Mouse (Mus musculus) kidney, adult 8-10 months (tissue): ENCODE measurements around the gene Pttg1.

Experiments
- DNase-seq, 2 experiments: peaks; one replicate each; pipeline ENCODE4 v3.0.0; 2022

Pttg1 gene

GRCm38 (mm10) chr11:43425824-43426413 is at the start of gene Pttg1:
Pttg1 (minus strand) TSS chr11:43426251.
- peak; percentile 86 to 87 for DNase-seq

- peak in 1 of 2 experiments; percentile 32 for DNase-seq
Measured at GRCm38 (mm10) chr11:43474225-43474774, 48.2 kb upstream of the Pttg1 start, which contains the start of gene C1qtnf2. C1qtnf2 (plus strand) TSS chr11:43474276.

GRCm38 (mm10) chr11:43473635-43474224 is 47.7 kb upstream of the Pttg1 start:
- DNase-seq, result no peak

- no peak for DNase-seq
Measured at GRCm38 (mm10) chr11:43473115-43473514, 47.1 kb upstream of the Pttg1 start.

DNA sequence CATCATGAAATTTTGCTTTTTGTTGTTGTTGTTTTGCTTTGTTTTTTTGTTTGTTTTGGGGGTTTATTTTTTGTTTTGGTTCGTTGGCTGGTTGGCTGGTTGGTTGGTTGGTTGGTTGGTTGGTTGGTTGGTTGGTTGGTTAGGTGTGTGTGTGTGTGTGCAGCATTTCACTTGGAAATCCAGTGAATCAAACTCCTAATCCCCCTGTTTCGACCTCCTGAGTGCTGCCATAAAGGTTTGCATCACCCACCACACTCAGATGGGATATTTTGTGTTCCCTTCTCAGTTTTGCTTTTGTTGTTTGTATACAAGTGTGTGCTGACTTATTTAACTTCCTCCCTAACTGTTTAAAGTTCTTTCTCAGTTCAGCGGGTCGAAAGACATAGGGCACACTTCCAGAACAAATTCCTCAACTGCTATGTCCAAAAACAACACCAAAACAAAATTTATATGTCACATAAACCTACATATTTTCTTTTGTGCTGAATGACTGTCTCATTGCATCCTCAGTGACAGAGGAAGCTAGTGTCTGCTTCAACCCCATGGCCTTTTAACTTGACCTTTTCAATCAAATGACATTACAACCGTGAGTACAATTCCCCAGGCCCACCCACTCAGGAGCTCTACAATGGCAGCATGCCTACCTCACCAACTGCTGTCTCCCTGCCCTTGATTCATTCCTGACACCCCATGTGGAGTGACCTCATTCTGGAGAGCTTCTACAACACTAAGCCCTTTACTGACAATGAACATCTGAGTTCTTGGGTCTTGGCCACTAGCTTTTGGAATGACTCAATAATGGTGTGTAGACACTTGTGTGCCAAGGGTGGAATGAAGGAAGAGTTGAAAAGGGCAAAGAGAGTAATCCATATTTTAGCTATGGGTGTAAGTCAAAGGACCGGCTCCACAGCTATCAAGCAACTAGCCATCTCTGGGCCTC is 45.1 kb upstream of the Pttg1 start:
- DNase-seq, result peak in 1 of 2 experiments; percentile 12

DNA sequence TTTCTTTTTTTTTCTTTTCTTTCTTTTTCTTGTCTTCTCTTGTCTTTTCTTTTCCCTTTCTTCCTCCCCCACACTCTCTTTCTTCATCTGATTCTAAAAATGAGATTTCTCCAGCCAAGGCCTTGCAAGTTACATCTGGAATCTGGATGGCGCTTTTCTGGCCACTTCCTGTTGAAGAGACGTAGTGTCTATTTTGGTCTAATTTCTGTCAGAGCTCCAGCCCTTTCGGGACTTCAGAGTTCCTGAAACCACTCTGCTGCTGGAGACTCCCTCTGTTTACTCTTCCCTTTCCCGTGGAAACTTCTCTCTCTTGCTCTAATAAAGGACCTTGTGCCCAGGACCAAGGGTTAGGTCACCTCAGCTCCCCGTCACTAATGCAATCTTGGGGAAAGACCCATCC is 44.1 kb upstream of the Pttg1 start:
- peak in 1 of 2 experiments; percentile 33 for DNase-seq

- no peak for DNase-seq
Measured at GRCm38 (mm10) chr11:43463204-43463603, 37.2 kb upstream of the Pttg1 start.

GRCm38 (mm10) chr11:43452266-43452665 is 26.2 kb upstream of the Pttg1 start:
- no peak for DNase-seq

- DNase-seq, result no peak
Measured at GRCm38 (mm10) chr11:43451322-43451721, 25.3 kb upstream of the Pttg1 start.

GRCm38 (mm10) chr11:43449916-43450315 is 23.9 kb upstream of the Pttg1 start:
- DNase-seq, result no peak

DNA sequence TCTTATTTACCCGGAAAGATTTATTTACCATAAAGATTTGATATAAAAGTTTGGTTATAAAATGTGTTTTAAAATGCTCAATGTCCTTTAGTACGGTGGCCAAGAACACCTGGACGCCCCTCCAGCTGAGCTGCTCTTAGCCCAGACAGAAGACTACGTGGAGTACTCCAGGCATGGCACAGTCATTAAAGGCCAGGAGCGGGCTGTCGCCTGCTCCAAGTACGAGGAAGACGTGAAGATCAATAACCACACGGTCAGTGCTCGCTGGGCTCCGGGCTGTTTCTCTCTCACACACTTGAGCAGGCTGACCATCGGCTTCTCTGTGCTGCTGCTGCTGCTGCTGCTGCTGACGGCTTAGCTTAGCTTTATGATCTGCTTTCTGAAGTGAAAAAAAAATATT is 17.1 kb upstream of the Pttg1 start:
- no peak for DNase-seq

DNA sequence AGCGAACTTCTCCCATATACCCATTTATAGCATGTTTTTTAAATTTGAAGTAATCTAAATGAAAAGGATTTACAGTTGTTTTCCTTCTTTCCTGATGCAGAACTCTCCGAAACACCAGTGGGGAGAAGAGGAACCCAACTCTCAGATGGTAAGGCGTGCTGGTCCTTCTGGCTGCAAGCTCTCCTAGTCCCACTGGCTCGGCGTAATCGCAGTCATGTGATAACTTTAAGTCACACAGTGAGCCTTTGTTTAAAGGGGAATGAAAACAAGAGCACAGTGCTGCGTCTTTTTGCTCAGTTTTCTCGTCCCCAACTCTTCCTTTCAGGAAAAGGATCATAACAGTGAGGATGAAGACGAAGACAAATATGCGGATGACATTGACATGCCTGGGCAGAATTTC is 15.1 kb upstream of the Pttg1 start:
- no peak for DNase-seq

DNA sequence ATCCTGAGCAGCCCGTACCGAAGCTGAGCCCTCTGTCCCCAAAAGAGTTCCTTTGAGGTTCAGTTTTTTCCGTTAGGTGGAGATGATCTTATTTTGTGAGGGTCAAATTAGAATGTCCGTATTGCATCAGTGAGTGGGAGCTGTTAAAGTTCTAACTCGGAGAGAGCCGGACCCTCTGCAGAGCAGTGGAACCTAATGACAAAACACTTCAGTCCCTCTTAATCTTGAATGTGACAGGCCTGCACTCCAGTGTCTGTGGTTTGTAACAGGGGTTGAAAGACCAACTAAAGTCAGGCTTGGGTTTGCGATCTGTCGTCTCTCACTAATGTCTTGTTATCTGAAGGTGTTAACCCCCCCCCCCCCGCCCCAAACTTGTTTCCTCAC is 8.0 kb upstream of the Pttg1 start:
- no peak for DNase-seq

DNA sequence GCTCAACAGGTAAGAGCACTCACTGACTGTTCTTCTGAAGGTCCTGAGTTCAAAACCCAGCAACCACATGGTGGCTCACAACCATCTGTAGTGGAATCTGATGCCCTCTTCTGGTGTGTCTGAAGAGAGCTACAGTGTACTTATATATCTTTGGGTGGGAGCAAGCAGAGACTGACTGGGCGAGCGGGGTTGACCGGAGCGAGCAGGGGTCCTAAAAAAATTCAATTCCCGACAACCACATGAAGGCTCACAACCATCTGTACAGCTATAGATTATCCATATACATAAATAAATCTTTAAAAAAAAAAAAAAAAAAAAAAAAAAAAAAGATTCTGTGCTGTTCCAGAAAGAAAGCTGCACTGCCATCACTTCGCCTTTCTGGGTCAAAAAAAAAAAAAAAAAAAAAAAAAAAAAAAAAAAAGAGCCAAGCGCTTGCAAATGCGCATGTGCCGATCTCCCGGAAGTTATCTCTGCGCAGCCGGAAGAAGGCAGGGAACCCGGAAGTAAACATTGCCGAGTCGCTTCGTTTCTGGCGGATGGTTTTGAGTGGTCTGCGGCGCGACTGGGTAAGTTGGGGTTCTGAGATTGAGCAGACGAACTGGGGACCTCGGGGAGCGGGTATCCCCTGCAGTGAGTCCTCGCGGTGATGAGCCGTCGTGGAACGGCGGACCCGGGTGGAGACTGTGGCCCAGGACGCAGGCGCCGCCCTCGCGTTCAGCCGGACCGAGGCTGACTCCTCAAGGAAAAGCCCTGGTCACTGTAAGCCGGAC is 7.4 kb upstream of the Pttg1 start, which contains the start of gene Slu7:
Slu7 (plus strand) TSS at position 491 of the 770 bp plus-strand sequence.
- DNase-seq, result peak; percentile 56 to 57

GRCm38 (mm10) chr11:43426414-43426884 is 398 bp upstream of the Pttg1 start:
- DNase-seq, result peak; percentile 32 to 36

- no peak for DNase-seq
Measured at GRCm38 (mm10) chr11:43425166-43425709, 813 bp downstream of the Pttg1 start.

DNA sequence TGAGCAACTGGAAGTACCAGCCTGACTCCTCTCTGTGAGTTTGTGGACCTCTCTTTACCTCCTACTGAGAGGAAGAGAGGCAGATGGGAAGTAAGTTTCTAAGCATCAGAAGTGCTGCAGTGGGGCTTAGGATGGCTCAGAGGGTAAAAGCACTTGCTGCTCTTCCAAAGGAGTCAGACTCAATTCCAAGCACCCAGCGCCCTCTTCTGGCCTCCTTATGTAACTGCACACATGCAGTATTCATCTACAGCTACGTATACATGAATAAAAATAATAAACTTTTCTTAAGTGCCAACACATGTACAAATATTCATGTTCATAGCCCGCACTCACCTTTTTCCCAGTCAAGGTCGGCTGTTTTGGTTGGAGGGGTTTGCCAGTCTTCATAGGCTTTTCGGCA is 1.7 kb downstream of the Pttg1 start:
- DNase-seq, result no peak

DNA sequence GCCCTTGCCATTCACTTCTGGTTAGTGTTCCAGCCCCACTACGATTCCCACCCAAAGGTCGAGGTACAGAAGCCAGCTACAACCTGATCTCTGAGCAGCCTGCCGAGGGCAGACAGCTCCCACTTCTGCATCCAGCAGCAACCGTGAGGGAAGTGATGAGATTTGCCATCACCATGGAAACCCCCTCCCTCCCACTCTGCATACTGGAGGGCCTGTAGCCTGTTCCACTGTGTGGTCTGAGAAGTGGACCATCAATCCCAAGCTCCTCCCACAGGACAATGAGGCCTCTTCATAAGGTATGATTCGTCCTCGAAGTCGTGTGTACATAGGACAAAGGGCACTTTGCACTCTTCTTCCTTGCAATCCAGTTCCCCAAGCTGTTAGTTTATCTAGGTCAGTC is 8.8 kb downstream of the Pttg1 start:
- no peak for DNase-seq

DNA sequence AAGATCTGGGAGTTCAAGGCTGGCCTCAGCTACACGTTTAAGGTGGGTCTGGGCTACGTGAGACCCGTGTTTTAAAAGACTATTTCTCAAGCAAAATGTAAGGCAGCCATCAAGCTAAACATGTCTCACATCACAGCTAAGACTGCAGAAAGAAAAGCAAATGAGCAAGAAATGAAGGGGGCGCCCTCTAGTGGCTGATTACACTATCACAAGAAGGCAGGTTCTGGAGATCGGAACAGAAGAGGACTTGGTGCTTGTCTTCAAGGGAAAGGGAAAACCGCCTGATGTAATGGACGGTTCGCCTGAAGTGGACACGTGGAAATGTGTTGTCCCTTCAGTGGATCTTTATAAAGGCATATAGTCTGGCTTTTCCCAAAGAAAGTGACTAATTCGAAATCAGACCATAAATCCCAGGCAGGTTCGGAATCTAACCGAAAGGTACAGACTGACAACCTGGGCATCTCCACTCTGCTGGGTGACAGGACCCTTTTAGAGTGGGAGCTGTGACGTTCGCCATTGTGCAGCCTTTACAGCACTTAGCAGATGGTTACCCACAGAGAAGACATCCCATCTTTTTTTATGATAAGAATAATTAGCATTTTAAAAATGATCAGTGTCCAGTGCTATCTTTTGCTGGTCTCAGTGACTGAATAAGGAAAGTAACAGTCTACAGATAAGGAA is 13.1 kb downstream of the Pttg1 start:
- peak in 1 of 2 experiments; percentile 81 for DNase-seq

- peak in 1 of 2 experiments; percentile 80 for DNase-seq
Measured at GRCm38 (mm10) chr11:43411413-43411812, 14.6 kb downstream of the Pttg1 start.

DNA sequence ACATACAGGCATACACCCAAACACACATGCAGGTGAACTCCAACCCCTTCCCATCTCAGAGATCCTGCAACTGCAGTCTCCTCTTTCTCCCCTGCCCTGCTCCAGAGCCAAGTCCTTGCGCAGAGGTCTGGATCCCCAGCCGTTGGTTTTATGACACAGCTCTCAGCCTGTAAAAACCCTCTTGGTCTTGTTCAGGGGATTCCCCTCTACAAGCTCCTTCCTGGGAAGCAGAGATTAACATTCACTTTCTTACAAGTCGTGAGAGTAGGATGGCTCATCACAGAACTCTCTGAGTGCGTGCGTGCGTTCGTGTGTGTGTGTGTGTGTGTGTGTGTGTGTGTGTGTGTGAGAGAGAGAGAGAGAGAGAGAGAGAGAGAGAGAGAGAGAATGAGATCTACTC is 15.8 kb downstream of the Pttg1 start:
- no peak for DNase-seq
